Mouse (Mus musculus) adrenal gland, adult (tissue): ENCODE results near the gene Lhfpl2.

Experiments used
- DNase-seq, 2 experiments: peaks; one replicate each; pipeline ENCODE4 v3.0.0; 2022 to 2023; ENCODE audit warnings: low spot score in 1 of 2; ENCODE audit not compliant: inconsistent age in 2 of 2

Gene Lhfpl2

DNA sequence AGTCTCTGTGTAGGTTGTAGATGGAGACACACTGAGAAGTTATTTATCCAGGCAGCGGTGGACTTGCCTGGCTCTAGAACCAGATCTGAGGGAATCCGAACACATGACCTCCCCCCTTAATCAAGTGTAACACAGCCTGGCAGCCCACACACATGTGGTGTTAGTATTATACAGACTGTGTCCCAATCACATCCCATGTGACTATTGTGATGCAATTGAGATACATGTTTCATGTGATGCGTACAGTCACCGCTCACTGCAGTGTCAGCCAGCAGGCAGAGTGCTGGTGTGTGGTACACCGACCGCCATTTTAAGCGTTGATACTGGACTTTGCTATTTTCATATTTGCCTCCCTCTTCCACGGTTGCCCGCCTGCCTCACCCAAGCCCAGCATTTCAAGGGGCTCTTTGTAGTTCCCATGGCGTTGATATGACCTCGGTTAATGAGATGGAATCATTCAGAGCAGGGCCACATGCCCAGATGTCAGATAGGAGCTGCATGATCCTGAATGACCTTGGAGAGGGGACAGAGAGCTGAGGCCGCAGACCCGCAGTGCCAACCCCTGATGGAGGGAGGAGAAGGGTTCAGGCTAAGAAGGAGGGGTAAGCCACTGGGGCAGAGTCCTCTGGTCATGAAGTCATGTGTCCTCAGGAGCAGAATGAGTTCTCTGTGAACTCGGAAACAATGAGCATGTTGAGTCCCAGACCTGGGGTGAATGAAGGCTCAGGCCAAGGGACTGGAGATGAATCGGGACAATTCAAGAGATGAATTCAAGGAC lies 115.1 kb downstream of the Lhfpl2 start:
- peak; percentile 62 to 64 for DNase-seq

DNA sequence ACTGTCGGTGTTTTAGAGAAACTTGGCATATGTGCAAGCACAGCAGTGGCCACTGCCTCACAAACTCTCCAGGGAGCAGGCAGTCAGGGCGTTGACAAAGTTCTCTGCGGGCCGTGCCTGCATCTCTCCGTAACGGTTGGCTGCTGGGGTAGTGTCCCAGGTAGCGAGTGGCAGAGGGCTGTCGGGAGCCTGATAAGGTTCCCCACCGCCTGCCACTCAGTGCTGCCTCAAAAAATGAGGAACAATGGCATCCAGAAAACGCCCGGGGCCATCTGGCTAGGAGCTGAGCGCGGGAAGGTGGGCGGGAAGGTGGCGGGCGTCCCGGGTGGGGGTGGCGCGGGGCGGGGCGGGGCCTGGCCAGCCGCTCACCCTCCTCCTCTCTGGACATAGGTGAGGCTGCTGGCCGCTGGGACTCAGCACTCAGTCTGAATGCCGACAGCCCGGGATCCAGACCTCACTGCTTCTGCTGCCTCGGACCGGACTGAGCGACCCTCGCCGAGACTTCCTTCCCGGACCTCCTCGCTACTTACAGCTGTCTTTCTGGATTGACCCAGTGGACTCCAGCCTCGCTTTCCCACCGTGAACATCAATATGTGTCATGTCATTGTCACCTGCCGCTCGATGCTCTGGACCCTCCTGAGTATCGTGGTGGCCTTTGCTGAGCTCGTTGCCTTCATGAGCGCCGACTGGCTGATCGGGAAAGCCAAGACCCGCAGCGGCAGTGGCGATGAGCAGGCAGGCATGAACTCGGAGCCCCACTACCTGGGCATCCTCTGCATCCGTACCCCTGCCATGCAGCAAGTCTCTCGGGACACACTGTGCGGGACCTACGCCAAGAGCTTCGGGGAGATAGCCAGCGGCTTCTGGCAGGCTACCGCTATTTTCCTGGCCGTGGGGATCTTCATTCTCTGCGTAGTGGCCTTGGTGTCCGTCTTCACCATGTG lies 116.3 kb downstream of the Lhfpl2 start:
- peak; percentile 65 to 90 for DNase-seq

DNA sequence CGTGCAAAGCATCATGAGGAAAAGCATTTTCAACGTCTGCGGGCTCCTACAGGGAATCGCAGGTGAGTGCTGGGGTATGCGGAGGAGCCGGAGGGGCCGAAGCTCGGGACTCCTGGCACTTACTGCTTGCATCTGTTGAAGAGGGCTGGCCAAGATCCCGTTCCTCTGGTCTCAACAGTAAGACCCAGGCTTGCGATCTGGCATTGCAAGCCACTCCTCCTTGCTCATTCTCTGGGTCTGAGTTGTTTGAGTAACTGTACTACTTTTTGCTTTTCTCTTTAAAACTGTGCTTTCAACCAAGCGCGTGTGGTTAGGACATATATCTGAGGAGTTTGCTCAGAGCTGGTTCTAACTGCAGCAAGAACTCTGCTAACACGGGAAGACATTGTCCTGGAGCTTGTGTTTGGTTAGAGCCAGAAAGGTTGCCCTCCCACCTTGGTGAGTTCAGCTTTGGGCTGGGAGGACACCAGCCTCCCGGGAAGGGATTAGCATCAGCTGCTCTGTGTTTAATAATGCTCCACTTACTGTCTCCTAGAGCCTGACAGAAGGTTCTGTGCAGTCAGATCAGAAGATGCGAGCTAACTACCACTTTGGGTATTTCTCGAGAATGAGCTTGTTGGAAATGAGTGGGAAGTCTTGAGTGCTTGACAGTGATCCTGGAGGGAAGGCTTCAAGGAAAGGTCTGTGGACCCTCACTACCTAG lies 117.1 kb downstream of the Lhfpl2 start:
- DNase-seq: no peak

DNA sequence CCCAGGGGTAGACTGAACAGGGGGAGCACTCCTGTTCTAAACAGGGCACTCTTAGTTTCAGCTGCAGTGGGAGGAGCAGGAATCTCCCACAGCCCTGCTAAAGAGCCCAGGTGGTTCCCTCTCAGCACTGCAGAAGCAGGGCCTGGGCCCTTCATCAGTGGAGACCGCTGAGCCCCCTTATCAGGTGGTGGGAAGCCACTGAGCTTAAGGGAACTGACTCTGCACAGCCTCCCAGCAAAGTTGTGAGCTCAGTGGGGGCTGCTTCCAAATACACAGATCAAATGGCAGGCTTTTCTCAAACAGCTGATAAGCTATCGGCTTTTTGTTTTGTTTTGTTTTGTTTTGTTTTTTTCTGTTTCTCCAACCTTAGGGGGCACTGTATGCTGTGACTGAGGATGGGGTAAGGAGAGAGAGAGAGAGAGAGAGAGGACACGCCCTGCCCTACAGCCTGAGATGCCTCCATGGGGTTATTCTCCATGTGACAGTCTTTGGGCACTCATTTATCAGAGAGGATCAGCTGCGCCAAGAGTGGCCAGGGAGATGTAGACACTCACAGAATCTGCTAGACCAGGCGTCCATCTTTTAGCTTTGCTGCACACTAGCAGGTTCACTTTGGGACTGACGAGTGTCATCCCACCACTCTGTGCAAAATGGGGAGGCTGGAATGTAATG lies 117.9 kb downstream of the Lhfpl2 start:
- no peak for DNase-seq

DNA sequence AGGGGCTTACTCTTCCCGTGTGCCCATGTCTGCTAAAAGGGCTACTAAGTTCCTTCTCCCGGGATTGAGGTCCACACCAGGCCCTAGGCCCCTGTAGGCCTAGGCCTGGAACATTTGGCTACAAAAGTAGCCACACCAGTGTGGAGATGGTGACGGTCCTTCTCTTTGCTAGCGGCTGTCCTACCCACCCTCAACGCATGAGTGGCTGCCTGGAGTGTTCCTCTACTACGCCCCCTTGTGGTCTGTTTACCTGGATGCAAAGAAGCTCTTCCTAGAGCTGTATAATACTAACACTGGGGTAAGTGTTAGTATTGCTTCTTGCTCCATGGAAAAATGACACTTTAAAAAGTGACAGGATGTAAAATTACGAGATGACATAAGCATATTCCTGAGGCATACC lies 119.6 kb downstream of the Lhfpl2 start:
- DNase-seq: peak; percentile 41 to 79

DNA sequence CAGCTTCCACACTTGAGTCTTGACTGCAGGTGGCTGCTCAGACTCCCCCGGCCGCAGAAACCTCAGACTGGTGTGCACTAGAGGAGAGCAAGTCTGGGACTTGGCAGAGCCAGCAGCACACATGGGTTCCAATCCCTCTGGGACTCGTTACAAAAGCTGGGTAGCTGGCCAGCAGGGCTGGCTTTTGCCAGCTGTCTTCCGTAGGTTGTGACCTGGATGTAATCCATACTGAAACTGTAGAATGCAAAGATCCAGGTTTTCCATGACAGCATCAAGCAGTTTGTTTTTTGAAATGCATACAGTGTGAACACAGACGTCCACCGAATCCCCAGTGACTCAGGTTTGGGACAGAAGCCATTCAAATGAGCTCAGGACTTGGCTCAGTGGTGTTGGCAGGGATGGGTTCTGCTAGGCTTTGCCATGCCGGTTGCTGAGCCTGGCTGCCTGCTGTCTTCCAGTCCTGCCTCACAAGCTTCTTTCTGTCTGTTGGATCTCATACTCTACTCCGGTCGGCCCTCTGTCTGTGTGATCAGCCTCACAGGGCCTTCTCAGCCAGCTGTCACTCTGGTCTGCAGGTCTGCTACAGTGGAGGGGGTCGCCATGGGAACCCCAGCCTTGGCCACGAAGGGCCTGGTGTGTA lies 120.9 kb downstream of the Lhfpl2 start:
- peak; percentile 58 to 83 for DNase-seq

DNA sequence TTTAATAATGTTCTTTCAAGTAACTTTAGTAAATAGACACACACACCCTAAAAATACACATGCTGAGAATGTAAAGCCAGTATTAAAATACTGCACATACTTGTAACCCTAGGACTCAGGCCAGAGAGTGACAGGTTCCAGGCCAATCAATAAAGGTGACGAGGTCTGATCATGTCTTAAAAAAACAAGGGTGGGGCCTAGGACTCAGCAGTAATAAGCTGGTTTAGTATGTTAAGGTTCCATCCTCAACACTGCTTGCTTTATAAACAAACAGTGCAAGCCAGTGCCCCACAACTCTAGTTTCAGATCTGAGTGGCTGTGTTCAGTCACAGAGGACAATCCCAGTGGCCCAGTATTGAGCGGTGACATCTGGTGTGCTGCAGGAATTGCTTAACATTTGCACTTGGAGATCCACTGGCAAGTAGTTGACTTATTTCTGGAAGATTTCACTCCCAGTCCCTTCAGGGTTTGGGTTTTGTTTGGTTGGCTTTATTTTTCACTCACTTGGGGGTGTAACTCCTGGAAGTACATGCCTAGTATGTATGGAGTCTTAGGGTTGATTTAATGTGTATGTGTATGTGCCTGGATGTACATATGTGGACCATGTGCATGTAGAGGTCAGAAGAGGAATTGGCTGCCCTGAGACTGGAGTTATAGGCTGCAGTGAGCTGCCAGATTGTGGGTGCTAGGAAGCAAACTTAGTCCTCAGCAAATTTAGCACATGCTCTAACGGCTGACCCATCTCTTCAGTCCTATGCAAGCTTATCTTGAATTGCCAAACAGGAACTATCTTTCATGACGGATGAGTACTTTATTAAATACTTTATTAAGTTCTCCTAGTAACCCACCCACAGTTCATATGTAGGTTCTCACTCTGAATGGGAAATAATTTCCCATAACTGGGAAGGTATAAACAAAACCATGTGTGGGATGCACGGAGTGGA lies 123.2 kb downstream of the Lhfpl2 start:
- DNase-seq: peak in 1 of 2 experiments; percentile 26

DNA sequence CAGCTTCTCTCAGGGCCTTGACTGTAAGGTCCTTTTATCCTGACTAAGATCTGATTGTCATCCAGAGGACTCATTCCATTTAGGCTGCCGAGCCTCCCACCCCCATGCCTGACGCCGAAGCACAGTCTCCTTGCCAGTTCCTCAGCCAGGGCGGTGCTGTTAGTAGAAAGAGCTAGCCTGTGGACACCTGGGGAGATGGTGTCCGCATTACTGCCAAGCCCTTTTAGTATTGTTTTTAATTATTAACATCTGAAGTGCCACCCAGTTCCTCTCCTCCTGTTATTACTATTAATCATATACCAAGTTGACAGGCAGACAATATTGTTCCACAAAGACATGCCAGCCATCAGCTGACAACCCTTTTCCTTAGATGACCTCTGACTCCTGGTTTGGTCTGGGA lies 124.4 kb downstream of the Lhfpl2 start:
- no peak for DNase-seq

DNA sequence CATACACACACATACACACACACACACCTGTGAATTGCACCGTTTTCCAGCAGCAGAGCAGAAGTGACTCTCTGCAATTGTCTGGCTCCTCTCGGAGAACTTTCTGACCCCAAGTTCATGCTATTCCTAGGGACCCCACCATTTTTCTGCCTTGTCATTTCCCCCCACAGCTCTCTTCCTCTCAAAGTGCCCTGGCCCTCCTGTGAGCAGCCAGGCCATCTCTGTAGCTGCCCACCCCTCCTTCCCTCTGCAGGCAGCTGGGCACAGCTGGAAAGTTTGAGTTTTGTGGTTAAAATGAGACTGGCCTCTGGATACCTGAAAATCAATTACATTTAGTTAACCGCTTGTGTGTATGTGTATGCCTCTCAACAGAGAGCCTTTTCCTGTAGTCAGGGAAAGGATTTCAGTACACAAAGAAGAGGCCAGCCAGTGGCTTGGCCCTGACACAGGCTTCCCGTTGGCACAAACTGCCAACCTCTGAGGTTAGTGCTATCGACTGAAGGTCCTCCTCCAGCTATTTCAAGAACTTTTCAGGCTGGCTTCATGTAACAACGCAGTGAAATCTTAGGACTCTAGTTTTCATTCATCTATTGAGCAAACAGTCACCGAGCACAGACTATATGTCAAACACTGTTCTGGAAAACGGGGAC lies 125.9 kb downstream of the Lhfpl2 start:
- peak in 1 of 2 experiments; percentile 58 for DNase-seq

DNA sequence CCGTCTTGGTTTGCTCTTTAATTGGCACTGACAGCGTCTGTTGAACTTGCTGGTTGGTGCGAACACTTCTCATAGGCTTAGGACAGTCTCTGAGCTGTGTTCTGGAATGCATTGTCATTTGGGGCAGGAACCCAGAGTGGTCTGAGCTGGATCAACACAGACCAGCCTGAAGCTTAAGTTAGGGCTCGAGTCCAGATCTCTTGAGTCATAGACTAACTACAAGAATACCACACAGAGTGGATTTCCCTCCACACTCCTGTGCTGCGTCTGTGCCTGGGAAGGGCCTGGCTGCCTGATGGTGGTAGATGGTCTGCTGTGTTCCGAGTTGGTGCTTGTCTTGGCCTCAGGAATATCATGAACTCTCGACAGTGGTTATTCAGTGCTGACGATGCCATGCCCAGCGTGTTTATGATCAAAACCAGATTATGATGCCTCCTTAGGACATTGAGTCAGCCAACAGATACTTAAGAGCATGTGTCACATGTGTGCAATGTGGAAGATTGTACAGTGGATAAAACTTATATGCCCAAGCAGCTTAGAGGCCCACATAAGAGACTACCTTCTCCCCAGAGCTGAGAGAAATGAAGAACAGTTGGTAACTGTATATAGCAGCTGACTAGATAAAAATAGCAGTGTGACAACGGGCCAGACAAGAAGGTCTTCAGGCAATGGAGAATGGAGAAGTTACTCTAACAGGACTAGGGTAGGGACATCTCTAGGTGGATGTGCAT lies 127.3 kb downstream of the Lhfpl2 start:
- DNase-seq: no peak

DNA sequence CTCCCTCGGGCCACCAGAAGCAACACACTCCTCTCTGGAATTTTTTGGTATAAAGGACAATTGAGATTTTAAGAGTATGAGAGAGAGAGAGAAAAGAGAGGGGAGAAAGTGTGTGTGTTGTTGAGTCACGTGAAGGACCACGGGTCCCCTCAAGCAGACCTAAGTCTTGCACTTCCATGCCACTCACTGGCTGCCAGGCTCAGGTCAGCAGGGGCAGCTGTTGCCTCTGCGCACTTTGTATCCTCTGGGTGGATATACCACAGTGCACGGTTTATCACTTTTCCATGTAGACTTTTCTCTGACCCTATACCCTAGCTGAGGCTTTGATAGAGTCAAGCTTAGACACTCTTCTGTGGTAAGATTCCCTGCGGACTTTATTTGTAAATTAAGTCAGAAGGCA lies 128.0 kb downstream of the Lhfpl2 start:
- DNase-seq: no peak

DNA sequence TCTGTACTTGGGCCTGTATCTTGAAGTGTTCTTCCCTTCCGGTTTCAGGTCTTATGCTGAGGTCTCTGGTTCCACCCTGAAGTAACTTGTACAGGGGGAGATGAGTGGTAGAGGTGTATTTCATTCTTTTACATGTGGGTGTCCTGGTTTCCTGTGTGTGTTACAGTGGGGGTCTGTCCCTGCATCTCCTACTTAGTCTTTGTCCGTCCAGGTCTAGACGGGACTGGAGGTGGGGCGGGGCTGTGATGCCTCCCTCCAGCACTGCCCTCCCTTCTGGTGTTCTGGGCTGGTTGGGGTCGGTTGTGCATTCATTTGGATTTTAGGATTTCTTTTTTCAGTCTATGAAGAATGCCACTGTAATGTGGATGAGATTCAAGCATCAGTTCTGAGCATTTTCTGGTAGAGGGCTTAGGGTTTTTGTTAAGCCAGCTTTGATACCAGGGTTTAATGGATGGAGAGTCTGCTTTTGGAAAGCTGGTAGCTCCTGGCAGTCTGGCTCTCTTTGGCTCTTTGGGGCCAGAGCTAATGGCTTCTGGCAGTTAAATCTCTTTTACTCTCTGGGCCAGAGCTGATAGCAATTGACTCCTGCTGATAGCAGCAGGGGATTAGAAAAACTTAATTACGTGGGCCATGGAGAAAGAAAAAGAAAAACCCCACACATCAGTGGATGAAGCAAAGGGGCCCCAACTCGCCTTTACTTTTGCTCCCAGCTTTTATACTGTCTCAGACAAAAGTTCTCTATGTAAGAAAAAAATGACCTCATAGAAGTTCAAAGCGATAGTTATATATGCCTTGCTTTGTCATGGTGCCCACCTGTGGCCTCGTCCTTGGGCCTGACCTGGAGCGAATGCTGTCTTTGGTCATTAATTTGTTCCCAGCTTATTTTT lies 130.8 kb downstream of the Lhfpl2 start:
- DNase-seq: peak in 1 of 2 experiments; percentile 35

DNA sequence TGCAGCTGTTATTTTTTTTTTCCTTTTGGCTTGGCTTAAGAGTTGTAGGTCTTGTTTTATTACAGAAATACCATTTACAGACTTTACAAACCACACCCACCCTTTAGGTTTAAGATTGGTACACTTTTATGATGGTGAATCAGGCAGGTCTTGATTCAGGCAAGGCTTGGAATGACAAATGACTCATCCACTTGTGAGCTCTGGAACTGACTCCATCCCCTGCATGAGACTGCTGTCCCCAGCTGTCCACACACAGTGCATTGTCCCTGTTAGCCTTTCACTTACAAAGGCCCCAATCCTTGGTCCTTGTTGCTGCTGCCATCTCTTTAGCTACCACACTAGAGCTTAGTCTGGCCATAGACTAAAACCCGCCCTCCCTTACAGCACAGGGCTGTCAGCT lies 132.8 kb downstream of the Lhfpl2 start:
- peak in 1 of 2 experiments; percentile 37 for DNase-seq

DNA sequence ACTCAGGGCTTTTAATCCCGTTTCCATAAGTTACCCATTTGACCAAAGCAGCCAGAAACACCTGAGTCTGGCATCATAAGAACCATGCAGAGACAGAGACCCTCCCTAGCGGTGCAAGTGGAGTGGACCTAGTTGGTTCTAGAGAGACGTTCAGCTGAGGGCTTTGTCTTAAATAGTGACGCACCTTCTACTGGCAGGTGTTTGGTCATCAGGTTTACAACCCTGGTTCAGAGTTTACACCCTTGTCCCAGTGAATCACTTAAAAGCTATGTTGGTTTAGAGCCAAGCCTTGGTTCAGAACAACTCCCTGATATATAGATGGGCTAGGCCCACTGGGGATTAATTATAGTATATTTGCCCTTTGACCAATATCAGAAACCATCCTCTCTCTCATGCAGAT lies 135.6 kb downstream of the Lhfpl2 start:
- DNase-seq: no peak

DNA sequence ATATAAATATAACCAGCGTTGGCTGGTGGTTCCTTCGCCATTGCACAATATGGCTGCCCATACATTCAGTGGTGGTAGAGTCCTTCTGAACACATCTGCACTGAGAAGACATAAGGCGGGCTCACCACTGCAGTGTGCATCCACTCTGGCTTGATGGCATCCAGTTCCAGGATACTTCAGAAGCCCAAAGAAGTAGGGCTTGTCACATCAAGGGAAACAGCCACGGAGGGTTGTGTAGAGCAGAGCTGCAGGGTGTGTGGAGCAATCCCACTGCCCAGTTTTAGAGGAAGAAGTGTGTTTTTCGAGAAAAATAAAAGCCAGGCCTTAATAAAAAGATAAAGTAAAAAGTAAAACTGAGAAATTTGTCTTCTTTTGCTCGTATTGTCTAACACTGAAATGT lies 141.0 kb downstream of the Lhfpl2 start:
- no peak for DNase-seq

DNA sequence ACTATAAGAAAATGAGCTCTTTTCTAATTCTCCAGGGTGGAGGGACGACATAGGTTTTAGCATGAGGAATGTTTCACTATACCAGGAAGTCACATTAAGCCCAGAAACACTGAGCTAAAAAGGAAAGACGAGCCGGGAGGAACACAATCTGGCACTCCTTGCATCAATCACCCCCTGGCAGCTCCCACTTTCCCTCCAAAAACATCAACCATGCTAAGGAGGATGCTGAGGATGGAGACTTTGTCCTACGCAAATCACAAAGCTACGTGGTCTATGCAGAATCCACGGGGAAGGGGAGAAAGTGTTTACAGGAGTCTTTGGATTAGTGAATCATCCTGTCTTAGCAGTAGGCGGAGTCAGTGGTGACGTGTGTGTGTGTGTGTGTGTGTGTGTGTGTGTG lies 142.2 kb downstream of the Lhfpl2 start:
- DNase-seq: no peak

DNA sequence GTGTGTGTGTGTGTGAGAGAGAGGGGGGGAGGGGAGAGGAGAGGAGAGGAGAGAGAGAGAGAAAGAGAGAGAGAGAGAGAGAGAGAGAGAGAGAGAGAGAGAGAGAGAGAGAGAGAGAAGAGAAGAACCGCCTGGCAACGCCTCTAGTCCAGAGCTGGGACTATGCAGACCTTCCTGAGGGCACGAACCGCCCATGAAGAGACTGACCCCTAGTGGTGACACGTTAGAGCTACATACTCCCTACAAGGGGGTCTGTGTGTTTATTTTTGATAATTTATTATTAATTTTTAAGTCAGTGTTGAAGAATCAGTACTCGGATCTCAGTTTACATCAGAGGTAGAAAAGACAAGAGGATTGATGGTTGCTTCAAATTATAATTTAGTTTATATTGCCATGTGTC lies 147.6 kb downstream of the Lhfpl2 start:
- peak; percentile 39 to 80 for DNase-seq
